Mouse (Mus musculus) common myeloid progenitor, adult 5-6 weeks (primary cell): ENCODE results near the gene Apof. TPM values are rescaled to one million over a fixed set of nuclear protein-coding genes. Genes with fewer than 3 reads are reported as not detected.

Experiments used
- ATAC-seq: replicated peaks from 2 replicates; pipeline ENCODE4 v1.8.0; 2016; ENCODE audit warnings: low read depth, mild to moderate bottlenecking, moderate TSS enrichment, inconsistent platforms; ENCODE audit not compliant: poor library complexity, severe bottlenecking
- total RNA-seq: library from RNA; stranded (forward); fragments of 200-1000, 187-1606 nt; gene quantifications from 2 replicates; pipeline ENCODE4 v1.2.3, GENCODE M21; 2017

Gene Apof
- total RNA-seq, 1 experiment from 2014 or later = not detected

GRCm38 (mm10) chr10:128296370-128297090 lies 28.1 kb downstream of the Apof start:
- no peak for ATAC-seq

- no peak for ATAC-seq
Measured at GRCm38 (mm10) chr10:128297221-128297620, 28.8 kb downstream of the Apof start.

GRCm38 (mm10) chr10:128297622-128298021 lies 29.2 kb downstream of the Apof start:
- ATAC-seq = no peak

GRCm38 (mm10) chr10:128298243-128298642 lies 29.8 kb downstream of the Apof start:
- peak; percentile 29; the same call in 1 of the 2 replicates for ATAC-seq

GRCm38 (mm10) chr10:128298702-128299171 lies 30.3 kb downstream of the Apof start, which contains the start of gene Il23a:
Il23a (minus strand) TSS chr10:128298752.
- no peak for ATAC-seq

GRCm38 (mm10) chr10:128302357-128302756 lies 33.9 kb downstream of the Apof start:
- ATAC-seq = no peak

GRCm38 (mm10) chr10:128302785-128303125 lies 34.3 kb downstream of the Apof start:
- ATAC-seq = peak; percentile 5

GRCm38 (mm10) chr10:128303126-128304021 lies 34.9 kb downstream of the Apof start, which contains the start of gene Pan2:
Pan2 (plus strand) TSS chr10:128303335.
- ATAC-seq = peak; percentile 88

- ATAC-seq = no peak
Measured at GRCm38 (mm10) chr10:128309654-128310053, 41.2 kb downstream of the Apof start.

- ATAC-seq = no peak
Measured at GRCm38 (mm10) chr10:128310177-128310576, 41.7 kb downstream of the Apof start.

GRCm38 (mm10) chr10:128310902-128311301 lies 42.4 kb downstream of the Apof start:
- ATAC-seq = no peak

- no peak for ATAC-seq
Measured at GRCm38 (mm10) chr10:128315578-128315977, 47.1 kb downstream of the Apof start.

Other genes with a start within 250 kb of the Apof start
- 2,465 and 2,478 TPM in 2 replicates for gene Naca, start 233.1 kb upstream of the Apof start, total RNA-seq
- 326 and 357 TPM in 2 replicates for gene Ptges3, start 209.7 kb upstream of the Apof start, total RNA-seq
- gene Atp5b, start 185.4 kb upstream of the Apof start, total RNA-seq = 2,255 and 2,427 TPM in 2 replicates
- gene Baz2a, start 177.1 kb upstream of the Apof start, total RNA-seq = 14.4 and 23.1 TPM in 2 replicates
- 4.7 and 8.7 TPM in 2 replicates for gene Rbms2, start 88.4 kb upstream of the Apof start, total RNA-seq
- 4.3 and 5.8 TPM in 2 replicates for gene Gls2, start 74.2 kb upstream of the Apof start, total RNA-seq
- 18.1 and 24.8 TPM in 2 replicates for gene Spryd4, start 56.9 kb upstream of the Apof start, total RNA-seq
- 1.2 TPM in 1 of 2 replicates, not detected in the other for gene Mip, start 42.8 kb upstream of the Apof start, total RNA-seq
- 98.6 and 102 TPM in 2 replicates for gene Timeless, start 36.6 kb upstream of the Apof start, total RNA-seq
- gene Apon, start 14.6 kb upstream of the Apof start, total RNA-seq = 0.46 TPM in 1 of 2 replicates, not detected in the other
- gene Stat2, start 1.9 kb downstream of the Apof start, total RNA-seq = 9.0 and 11.0 TPM in 2 replicates
- 0.05 TPM in 1 of 2 replicates, not detected in the other for gene Il23a, start 30.1 kb downstream of the Apof start, total RNA-seq
- 12.8 and 13.7 TPM in 2 replicates for gene Pan2, start 34.7 kb downstream of the Apof start, total RNA-seq
- 94.4 and 114 TPM in 2 replicates for gene Cnpy2, start 53.8 kb downstream of the Apof start, total RNA-seq
- 100 and 116 TPM in 2 replicates for gene Cs, start 69.1 kb downstream of the Apof start, total RNA-seq
- 6.4 and 11.8 TPM in 2 replicates for gene Coq10a, start 100.3 kb downstream of the Apof start, total RNA-seq
- 9.8 and 17.4 TPM in 2 replicates for gene Ankrd52, start 108.4 kb downstream of the Apof start, total RNA-seq
- not detected in 2 replicates for gene Slc39a5, start 132.6 kb downstream of the Apof start, total RNA-seq
- 45.7 and 64.8 TPM in 2 replicates for gene Nabp2, start 142.8 kb downstream of the Apof start, total RNA-seq
- 13.0 and 13.5 TPM in 2 replicates for gene Rnf41, start 143.0 kb downstream of the Apof start, total RNA-seq
- gene Smarcc2, start 190.6 kb downstream of the Apof start, total RNA-seq = 71.9 and 92.2 TPM in 2 replicates
- 1,004 and 1,124 TPM in 2 replicates for gene Myl6, start 225.5 kb downstream of the Apof start, total RNA-seq
- gene Myl6b, start 230.0 kb downstream of the Apof start, total RNA-seq = 0.55 TPM in 1 of 2 replicates, not detected in the other